Mouse (Mus musculus) thymus, adult 2 months (tissue): Measurements from ENCODE around the gene Csnk1e. TPM values are rescaled to one million over a fixed set of nuclear protein-coding genes. Genes with fewer than 3 reads are reported as not detected.

Source experiments
- DNase-seq: peaks from one replicate; pipeline ENCODE4 v3.0.0; 2021
- H3K27ac ChIP-seq: fragments of 200-500 bp; 2 replicates; pipeline ENCODE4 v1.5.1; 2012; ENCODE audit warnings: low read length, control low read depth; ENCODE audit not compliant: control insufficient read depth, insufficient read depth
- H3K27me3 ChIP-seq: fragments of 200-500 bp; 2 replicates; pipeline ENCODE4 v1.6.1; 2012; ENCODE audit warnings: mild to moderate bottlenecking, low read length, moderate library complexity, mixed read lengths; ENCODE audit not compliant: control insufficient read depth, insufficient read depth
- H3K36me3 ChIP-seq: fragments of 200-500 bp; 2 replicates; pipeline ENCODE4 v1.6.1; 2012; ENCODE audit warnings: mild to moderate bottlenecking, low read length, moderate library complexity; ENCODE audit not compliant: control insufficient read depth, insufficient read depth
- H3K4me1 ChIP-seq: fragments of 200-500 bp; replicated peaks from 2 replicates; pipeline ENCODE4 v1.6.1; 2012; ENCODE audit warnings: low read length; ENCODE audit not compliant: control insufficient read depth, insufficient read depth
- H3K4me3 ChIP-seq: fragments of 200-500 bp; 2 replicates; pipeline ENCODE4 v1.5.1; 2012; ENCODE audit warnings: mild to moderate bottlenecking, low read length, control low read depth, moderate library complexity; ENCODE audit not compliant: control insufficient read depth, insufficient read depth
- CTCF ChIP-seq: fragments of 200-500 bp; IDR thresholded peaks from 2 replicates; pipeline ENCODE4 v1.5.1; 2012; ENCODE audit warnings: mild to moderate bottlenecking, control low read depth, low read length, moderate library complexity, borderline replicate concordance; ENCODE audit not compliant: control insufficient read depth, poor library complexity, insufficient read depth; ENCODE audit errors: extremely low read depth
- POLR2A ChIP-seq: fragments of 200-500 bp; IDR thresholded peaks from 2 replicates; pipeline ENCODE4 v1.6.1; 2012; ENCODE audit warnings: mild to moderate bottlenecking, low read length, control low read depth, moderate library complexity; ENCODE audit not compliant: control insufficient read depth, poor library complexity, insufficient read depth; ENCODE audit errors: extremely low read depth
- WGBS: fragments of 180-500 bp; shearing (Covaris S2); methylation state at CpG from one replicate; pipeline ENCODE4 v1.1.7; 2018; 5-methylcytosine and 5-hydroxymethylcytosine counted together
- polyA plus RNA-seq: library from polyadenylated mRNA; depleted of rRNA; stranded (reverse); fragments of >200 nt; gene quantifications from 2 replicates; pipeline ENCODE4 v1.2.3, GENCODE M21; 2012

The Csnk1e gene
- polyA plus RNA-seq, 1 experiment: 155 TPM

DNA sequence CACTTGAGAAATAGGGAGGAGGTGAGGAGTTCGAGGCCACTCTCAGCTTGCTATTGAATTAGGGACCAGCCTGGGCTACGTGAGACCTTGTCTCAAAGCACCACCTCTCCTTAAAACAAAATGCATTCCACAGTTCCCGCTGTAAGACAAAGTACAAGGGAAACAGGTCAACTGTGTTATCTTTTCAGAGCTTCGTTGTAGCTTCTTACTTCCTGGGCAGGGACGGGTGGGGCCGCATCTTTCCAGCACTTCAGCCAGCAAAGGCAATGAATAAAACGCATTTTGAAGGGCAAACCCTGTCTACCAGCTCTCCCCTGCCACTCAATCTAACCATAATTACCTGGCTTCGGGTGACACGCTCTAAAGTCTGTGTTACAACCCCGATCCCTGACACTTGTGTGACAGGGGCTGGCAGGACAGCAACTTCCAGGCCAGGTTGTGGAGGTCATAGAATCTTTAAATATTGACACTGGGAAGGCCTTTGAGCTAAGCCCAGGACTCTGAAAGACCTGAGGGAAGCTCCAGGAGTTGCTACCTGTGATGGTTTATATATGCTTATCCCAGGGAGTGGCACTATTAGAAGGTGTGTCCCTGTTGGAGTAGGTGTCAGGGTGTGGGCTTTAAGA, 38.8 kb downstream of the Csnk1e start:
- 95% methylated on average over 10 of the region's 10 CpGs for WGBS
- DNase-seq: no peak
- H3K4me3 ChIP-seq: no peak overlapping the region
- peaks cover 41% of the 10 kb centered on the region for H3K4me1 ChIP-seq
- H3K27me3 ChIP-seq: no peaks in the 10 kb centered on the region
- peaks cover 7% of the 10 kb centered on the region; the same call in 1 of the 2 replicates for H3K36me3 ChIP-seq
- H3K27ac ChIP-seq: no peak overlapping the region
- no peak for TF ChIP-seq POLR2A
- TF ChIP-seq CTCF: no peak

DNA sequence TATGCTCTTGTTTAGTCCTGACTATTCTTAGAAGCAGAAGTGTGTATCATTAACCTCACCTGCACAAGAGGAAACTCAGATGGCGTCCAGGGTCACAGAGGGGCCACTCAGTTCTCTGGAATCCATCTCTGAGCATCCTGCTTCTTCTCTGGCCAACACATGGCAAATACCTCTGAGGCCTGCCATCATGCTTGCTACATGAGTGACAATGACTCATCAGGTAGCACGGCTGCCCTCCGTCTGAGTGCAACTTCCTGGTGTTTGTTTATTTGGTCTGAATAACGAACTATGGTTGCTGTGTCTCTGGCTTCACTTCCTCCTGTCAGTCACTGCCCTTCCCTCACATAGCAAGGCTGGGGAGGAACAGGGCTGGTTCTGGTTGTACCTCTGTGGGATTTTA, 40.9 kb downstream of the Csnk1e start:
- DNase-seq: peak; percentile 18
- WGBS: 19% methylated on average over 4 of the region's 4 CpGs
- Histone ChIP-seq H3K4me1 (peaks cover 45% of the 10 kb centered on the region), H3K4me3 (no peak overlapping the region), H3K36me3 (peaks cover 7% of the 10 kb centered on the region; the same call in 1 of the 2 replicates), H3K27ac (peak overlapping the region; percentile 86), H3K27me3 (no peaks in the 10 kb centered on the region)
- TF ChIP-seq POLR2A (no peak), CTCF (no peak)

DNA sequence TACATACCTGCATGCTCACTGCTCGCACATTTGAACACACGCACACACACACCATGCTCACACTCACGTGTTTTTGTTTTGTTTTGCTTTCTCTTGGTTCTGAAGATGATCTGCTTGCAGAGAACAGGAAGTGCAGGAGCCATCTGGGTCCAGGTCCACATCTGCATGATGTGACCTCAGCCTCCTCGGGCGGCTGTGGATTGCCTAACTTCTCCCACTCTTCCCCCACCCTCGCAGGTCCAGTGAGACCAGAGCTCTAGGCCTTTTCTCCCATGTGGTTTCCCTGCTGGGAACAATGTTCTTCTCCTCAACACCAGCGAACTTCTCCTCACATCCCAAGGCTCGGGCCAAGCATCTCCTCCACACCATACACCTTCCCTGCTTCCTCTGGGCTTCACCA, 41.6 kb downstream of the Csnk1e start:
- H3K27ac ChIP-seq: peak overlapping the region; percentile 86
- peaks cover 48% of the 10 kb centered on the region for H3K4me1 ChIP-seq
- H3K36me3 ChIP-seq: peaks cover 4% of the 10 kb centered on the region; the same call in 1 of the 2 replicates
- 0 out of 2 replicates have a peak overlapping the region, but pooled peaks have one; percentile 0 for H3K4me3 ChIP-seq
- no peak for DNase-seq
- TF ChIP-seq POLR2A (no peak), CTCF (no peak)
- H3K27me3 ChIP-seq: no peaks in the 10 kb centered on the region
- 38% methylated on average over 8 of the region's 8 CpGs for WGBS

DNA sequence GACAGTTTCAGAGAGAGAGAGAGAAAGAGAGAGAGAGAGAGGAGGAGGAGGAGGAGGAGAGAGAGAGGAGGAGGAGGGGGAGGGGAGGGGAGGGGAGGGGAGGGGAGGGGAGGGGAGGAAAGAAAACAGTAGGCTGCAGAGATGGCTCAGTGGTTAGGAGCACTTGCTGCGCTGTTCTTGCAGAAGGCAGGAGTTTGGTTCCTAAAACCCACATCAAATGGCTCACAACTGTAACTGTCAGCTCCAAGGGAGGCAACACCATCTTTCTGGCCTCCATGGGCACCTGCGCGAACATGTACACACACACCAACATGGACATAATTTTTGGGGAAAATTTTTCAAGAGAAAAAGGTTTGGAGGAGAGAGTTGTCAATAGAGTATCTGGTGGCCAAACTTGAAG, 42.2 kb downstream of the Csnk1e start:
- peak; percentile 46 for DNase-seq
- TF ChIP-seq POLR2A (no peak), CTCF (no peak)
- 21% methylated on average over 3 of the region's 3 CpGs for WGBS
- peaks cover 49% of the 10 kb centered on the region for H3K4me1 ChIP-seq
- H3K4me3 ChIP-seq: no peak overlapping the region
- H3K36me3 ChIP-seq: no peaks in the 10 kb centered on the region
- peak overlapping the region; percentile 86 for H3K27ac ChIP-seq
- no peaks in the 10 kb centered on the region for H3K27me3 ChIP-seq

DNA sequence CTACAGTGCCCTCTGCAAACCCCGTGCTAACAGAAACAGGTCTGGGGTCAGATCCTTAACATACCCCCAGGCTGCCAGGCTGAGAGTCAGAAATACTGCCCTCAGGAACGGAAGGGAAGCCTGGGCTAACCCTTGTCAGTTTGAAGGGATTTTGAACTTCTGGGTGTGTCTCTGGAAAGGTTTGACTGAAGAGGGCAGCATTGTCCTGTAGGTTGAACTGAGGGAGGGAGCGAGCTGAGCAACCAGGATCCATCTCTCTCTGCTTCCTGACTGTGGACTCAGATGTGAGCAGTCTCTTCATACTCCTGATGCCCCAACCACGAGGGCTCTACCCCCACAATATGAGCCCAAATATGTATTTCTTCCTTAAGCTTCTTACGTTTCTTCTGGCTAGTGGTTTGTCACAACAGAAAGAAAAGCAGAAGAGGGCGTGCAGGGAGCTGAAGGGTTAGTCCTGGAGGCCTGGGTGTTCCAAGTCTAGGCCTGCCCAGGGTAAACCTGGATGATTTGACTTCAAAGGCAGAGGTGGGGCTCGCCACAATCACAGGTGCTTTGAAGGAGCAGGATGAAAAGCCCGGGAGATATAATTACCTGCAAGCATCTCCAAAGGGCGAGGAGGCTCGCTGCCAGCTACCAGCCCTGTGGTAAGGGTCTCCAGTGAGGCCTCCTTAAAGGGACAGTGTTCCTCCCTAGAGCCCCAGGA, 43.9 kb downstream of the Csnk1e start:
- H3K27ac ChIP-seq: no peak overlapping the region
- no peaks in the 10 kb centered on the region for H3K36me3 ChIP-seq
- H3K27me3 ChIP-seq: no peaks in the 10 kb centered on the region
- H3K4me3 ChIP-seq: no peak overlapping the region
- WGBS: 64% methylated on average over 10 of the region's 10 CpGs
- H3K4me1 ChIP-seq: peaks cover 58% of the 10 kb centered on the region
- no peak for TF ChIP-seq CTCF
- no peak for TF ChIP-seq POLR2A
- peak; percentile 39 for DNase-seq

DNA sequence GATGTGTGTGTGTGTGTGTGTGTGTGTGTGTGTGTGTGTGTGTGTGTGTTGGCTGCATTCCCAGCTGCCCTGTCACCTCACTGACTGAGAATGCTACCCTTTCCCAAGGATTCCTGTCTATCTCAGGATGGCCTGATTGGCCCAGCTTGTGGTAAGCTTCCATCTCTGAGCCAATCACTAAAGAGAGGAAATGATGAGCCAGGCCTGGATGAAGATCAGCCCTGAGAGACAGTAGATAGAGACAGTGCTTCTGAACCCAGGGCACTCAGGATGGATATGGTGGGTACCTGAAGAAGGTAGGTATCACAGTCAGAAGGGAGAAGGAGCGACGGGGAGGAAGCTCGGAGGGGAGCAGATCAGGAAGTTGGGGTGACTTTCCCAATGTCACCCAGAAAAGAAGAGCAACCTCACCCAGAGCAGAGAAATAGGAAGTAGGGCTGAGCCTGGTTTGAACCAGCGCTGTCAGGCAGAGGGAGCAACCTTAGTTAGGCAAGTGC, 46.2 kb downstream of the Csnk1e start:
- TF ChIP-seq CTCF: no peak
- TF ChIP-seq POLR2A: no peak
- H3K4me3 ChIP-seq: no peak overlapping the region
- H3K36me3 ChIP-seq: no peaks in the 10 kb centered on the region
- H3K27me3 ChIP-seq: no peaks in the 10 kb centered on the region
- peak overlapping the region; percentile 61; the same call in 1 of the 2 replicates for H3K27ac ChIP-seq
- peaks cover 59% of the 10 kb centered on the region for H3K4me1 ChIP-seq
- DNase-seq: no peak
- WGBS: 34% methylated on average over 4 of the region's 4 CpGs

DNA sequence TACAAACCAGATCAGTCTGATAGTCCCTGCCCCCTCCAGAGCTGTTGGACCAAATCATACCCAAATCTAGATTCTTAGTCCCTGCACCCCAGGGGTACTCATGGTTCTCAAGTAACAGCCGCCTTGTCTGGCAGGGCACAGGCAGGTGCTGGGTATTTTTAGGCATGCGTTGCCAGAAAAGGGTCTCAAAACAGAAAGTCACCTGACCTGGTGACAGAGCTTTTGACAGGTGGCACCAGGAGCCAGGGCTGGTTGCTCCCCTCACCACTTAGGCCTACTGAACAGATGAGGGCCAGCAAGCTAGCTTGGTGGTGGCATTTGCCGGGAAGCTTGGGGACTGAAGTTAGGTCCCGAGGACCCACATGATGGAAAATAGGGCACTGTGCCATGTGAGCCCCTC, 48.8 kb downstream of the Csnk1e start:
- Histone ChIP-seq H3K27me3 (no peaks in the 10 kb centered on the region), H3K36me3 (no peaks in the 10 kb centered on the region), H3K4me1 (peaks cover 50% of the 10 kb centered on the region), H3K27ac (peak overlapping the region; percentile 37), H3K4me3 (no peak overlapping the region)
- WGBS: 49% methylated on average over 4 of the region's 4 CpGs
- TF ChIP-seq CTCF (no peak), POLR2A (no peak)
- peak; percentile 36 for DNase-seq
